Mouse (Mus musculus) MEL (cell line): Measurements from ENCODE around the gene Plcb3. TPM values are rescaled to one million over a fixed set of nuclear protein-coding genes. Genes with fewer than 3 reads are reported as not detected.

Experiments used
- DNase-seq: peaks from one replicate; pipeline ENCODE4 v3.0.0; 2011; ENCODE audit warnings: low read depth, low spot score
- H3K27ac ChIP-seq: 2 replicates; pipeline ENCODE4 v1.5.1; 2012; ENCODE audit warnings: low read depth, mild to moderate bottlenecking, control low read depth, low read length, moderate library complexity; ENCODE audit not compliant: control insufficient read depth
- H3K27me3 ChIP-seq, 2 experiments: fragments of 150-350 bp in 1 of 2; sonication (generic) in 1 of 2; 2 replicates each; pipeline ENCODE4 v1.6.1; 2012; ENCODE audit warnings: low read length in 2 of 2, mild to moderate bottlenecking in 2 of 2, improper control_type of control experiment in 1 of 2, moderate library complexity in 1 of 2; ENCODE audit not compliant: insufficient read depth in 2 of 2, control insufficient read depth in 1 of 2
- H3K36me3 ChIP-seq, 2 experiments: 2 replicates each; pipeline ENCODE4 v1.6.1; 2012 to 2014; ENCODE audit warnings: low read length in 2 of 2, improper control_type of control experiment in 1 of 2, inconsistent platforms in 1 of 2, mild to moderate bottlenecking in 1 of 2; ENCODE audit not compliant: insufficient read depth in 2 of 2, control insufficient read depth in 1 of 2
- H3K4me1 ChIP-seq, 2 experiments: fragments of 150-350 bp in 1 of 2; sonication (generic) in 1 of 2; 2 replicates each; pipeline ENCODE4 v1.6.1; 2012; ENCODE audit warnings: low read length in 2 of 2, improper control_type of control experiment in 1 of 2, mild to moderate bottlenecking in 1 of 2; ENCODE audit not compliant: insufficient read depth in 2 of 2, control insufficient read depth in 1 of 2
- H3K4me3 ChIP-seq, 2 experiments: fragments of 150-350 bp in 1 of 2; sonication (generic) in 1 of 2; 2 replicates each; pipeline ENCODE4 v1.5.1; 2012; ENCODE audit warnings: low read depth in 2 of 2, low read length in 2 of 2, mild to moderate bottlenecking in 2 of 2, moderate library complexity in 2 of 2, control low read depth in 1 of 2, improper control_type of control experiment in 1 of 2; ENCODE audit not compliant: control insufficient read depth in 1 of 2, insufficient read depth in 1 of 2
- H3K79me2 ChIP-seq: 2 replicates; pipeline ENCODE4 v1.6.1; 2012; ENCODE audit warnings: mild to moderate bottlenecking, low read length, moderate library complexity; ENCODE audit not compliant: control insufficient read depth, poor library complexity, insufficient read depth
- H3K9ac ChIP-seq: 2 replicates; pipeline ENCODE4 v1.6.1; 2012; ENCODE audit warnings: low read depth, mild to moderate bottlenecking, control low read depth, low read length, moderate library complexity; ENCODE audit not compliant: control insufficient read depth, poor library complexity, severe bottlenecking
- H3K9me3 ChIP-seq: fragments of 150-350 bp; sonication (generic); replicated peaks from 2 replicates; pipeline ENCODE4 v1.6.1; 2012; ENCODE audit warnings: mild to moderate bottlenecking, low read length, improper control_type of control experiment, moderate library complexity; ENCODE audit not compliant: insufficient read depth
- CHD1 ChIP-seq: IDR thresholded peaks from 2 replicates; pipeline ENCODE4 v1.6.1; 2012; ENCODE audit warnings: low read depth, mild to moderate bottlenecking, inconsistent platforms, low read length, improper control_type of control experiment
- CHD2 ChIP-seq: IDR thresholded peaks from 2 replicates; pipeline ENCODE4 v1.6.1; 2011; ENCODE audit warnings: low read length, improper control_type of control experiment
- CTCF ChIP-seq, 3 experiments: IDR thresholded peaks in 2 of 3; conservative IDR thresholded peaks in 1 of 3; 2 replicates each; pipeline ENCODE4 v1.5.1; 2011 to 2012; ENCODE audit warnings: low read length in 3 of 3, low read depth in 2 of 3, mild to moderate bottlenecking in 2 of 3, improper control_type of control experiment in 1 of 3, inconsistent platforms in 1 of 3, mixed read lengths in 1 of 3, moderate library complexity in 1 of 3; ENCODE audit not compliant: control insufficient read depth in 1 of 3, insufficient read depth in 1 of 3, poor library complexity in 1 of 3, severe bottlenecking in 1 of 3
- ELF1 ChIP-seq: IDR thresholded peaks from 2 replicates; pipeline ENCODE4 v1.6.1; 2014; ENCODE audit warnings: low read depth, mild to moderate bottlenecking, inconsistent platforms, low read length, improper control_type of control experiment, moderate library complexity
- ETS1 ChIP-seq: IDR thresholded peaks from 2 replicates; pipeline ENCODE4 v1.6.1; 2012; ENCODE audit warnings: low read depth, mild to moderate bottlenecking, inconsistent platforms, low read length, improper control_type of control experiment, moderate library complexity
- GABPA ChIP-seq: IDR thresholded peaks from 2 replicates; pipeline ENCODE4 v1.6.1; 2012; ENCODE audit warnings: low read depth, mild to moderate bottlenecking, inconsistent platforms, low read length, improper control_type of control experiment, moderate library complexity
- GATA1 ChIP-seq: IDR thresholded peaks from 2 replicates; pipeline ENCODE4 v1.6.1; 2011; ENCODE audit warnings: low read depth, low read length, improper control_type of control experiment
- HCFC1 ChIP-seq: IDR thresholded peaks from 2 replicates; pipeline ENCODE4 v1.6.1; 2012; ENCODE audit warnings: low read depth, mild to moderate bottlenecking, inconsistent platforms, low read length, improper control_type of control experiment, moderate library complexity
- JUND ChIP-seq: IDR thresholded peaks from 2 replicates; pipeline ENCODE4 v1.6.1; 2011; ENCODE audit warnings: low read depth, mild to moderate bottlenecking, improper control_type of control experiment, low read length
- KAT2A ChIP-seq: conservative IDR thresholded peaks from 2 replicates; pipeline ENCODE4 v1.6.1; 2012; ENCODE audit warnings: low read depth, low read length, improper control_type of control experiment, inconsistent platforms
- MAFK ChIP-seq: IDR thresholded peaks from 2 replicates; pipeline ENCODE4 v1.6.1; 2011; ENCODE audit warnings: low read depth, mild to moderate bottlenecking, low read length, improper control_type of control experiment, borderline replicate concordance
- MAX ChIP-seq: IDR thresholded peaks from 2 replicates; pipeline ENCODE4 v1.6.1; 2011; ENCODE audit warnings: low read length, improper control_type of control experiment
- MXI1 ChIP-seq: IDR thresholded peaks from 2 replicates; pipeline ENCODE4 v1.6.1; 2011; ENCODE audit warnings: mild to moderate bottlenecking, low read depth, low read length, improper control_type of control experiment
- MYB ChIP-seq: IDR thresholded peaks from 2 replicates; pipeline ENCODE4 v1.6.1; 2011; ENCODE audit warnings: mild to moderate bottlenecking, low read depth, low read length, improper control_type of control experiment
- MYC ChIP-seq: IDR thresholded peaks from 2 replicates; pipeline ENCODE4 v1.6.1; 2011; ENCODE audit warnings: low read depth, mild to moderate bottlenecking, low read length, improper control_type of control experiment, moderate library complexity
- NRF1 ChIP-seq: IDR thresholded peaks from 2 replicates; pipeline ENCODE4 v1.6.1; 2014; ENCODE audit warnings: low read depth, mild to moderate bottlenecking, inconsistent platforms, low read length, improper control_type of control experiment, moderate library complexity; ENCODE audit not compliant: poor library complexity, insufficient read depth, severe bottlenecking
- POLR2AphosphoS2 ChIP-seq: IDR thresholded peaks from 2 replicates; pipeline ENCODE4 v1.6.1; 2011; ENCODE audit warnings: low read length, improper control_type of control experiment
- POLR2AphosphoS5 ChIP-seq: IDR thresholded peaks from 2 replicates; pipeline ENCODE4 v1.6.1; 2012; ENCODE audit warnings: low read depth, borderline replicate concordance, mild to moderate bottlenecking, inconsistent platforms, low read length, moderate library complexity, mixed read lengths
- RCOR1 ChIP-seq: IDR thresholded peaks from 2 replicates; pipeline ENCODE4 v1.6.1; 2012; ENCODE audit warnings: low read depth, mild to moderate bottlenecking, inconsistent platforms, low read length, improper control_type of control experiment
- SIN3A ChIP-seq: IDR thresholded peaks from 2 replicates; pipeline ENCODE4 v1.6.1; 2012; ENCODE audit warnings: low read length, improper control_type of control experiment, inconsistent platforms
- TAL1 ChIP-seq: IDR thresholded peaks from 2 replicates; pipeline ENCODE4 v1.6.1; 2012; ENCODE audit warnings: mild to moderate bottlenecking, inconsistent platforms, low read length, moderate library complexity, mixed read lengths
- USF1 ChIP-seq: IDR thresholded peaks from 2 replicates; pipeline ENCODE4 v1.6.1; 2014; ENCODE audit warnings: low read depth, mild to moderate bottlenecking, inconsistent platforms, low read length, improper control_type of control experiment, moderate library complexity
- ZC3H11A ChIP-seq: IDR thresholded peaks from 2 replicates; pipeline ENCODE4 v1.6.1; 2012; ENCODE audit warnings: low read depth, mild to moderate bottlenecking, inconsistent platforms, low read length, improper control_type of control experiment
- ZMIZ1 ChIP-seq: IDR thresholded peaks from 2 replicates; pipeline ENCODE4 v1.6.1; 2012; ENCODE audit warnings: low read depth, mild to moderate bottlenecking, inconsistent platforms, low read length, improper control_type of control experiment, moderate library complexity
- polyA plus RNA-seq, 2 experiments: library from polyadenylated mRNA; stranded (reverse) in 1 of 2; unstranded in 1 of 2; fragments of >175 nt in 1 of 2; fragments of >200 nt in 1 of 2; gene quantifications; 2 replicates each; pipeline versions ENCODE4 v1.2.1 to v1.2.4; 2012; ENCODE audit warnings: low replicate concordance in 2 of 2, low read depth in 1 of 2; ENCODE audit not compliant: insufficient read length in 2 of 2, insufficient read depth in 1 of 2, missing spikeins in 1 of 2
- total RNA-seq: library from RNA; depleted of rRNA; stranded (reverse); fragments of 300-350 nt; gene quantifications from 2 replicates; pipeline ENCODE4 v1.2.3, GENCODE M21; 2012

Gene Plcb3
- total and polyA plus RNA-seq, 3 experiments, result 12.6 to 30.8 TPM; not detected in 1

DNA sequence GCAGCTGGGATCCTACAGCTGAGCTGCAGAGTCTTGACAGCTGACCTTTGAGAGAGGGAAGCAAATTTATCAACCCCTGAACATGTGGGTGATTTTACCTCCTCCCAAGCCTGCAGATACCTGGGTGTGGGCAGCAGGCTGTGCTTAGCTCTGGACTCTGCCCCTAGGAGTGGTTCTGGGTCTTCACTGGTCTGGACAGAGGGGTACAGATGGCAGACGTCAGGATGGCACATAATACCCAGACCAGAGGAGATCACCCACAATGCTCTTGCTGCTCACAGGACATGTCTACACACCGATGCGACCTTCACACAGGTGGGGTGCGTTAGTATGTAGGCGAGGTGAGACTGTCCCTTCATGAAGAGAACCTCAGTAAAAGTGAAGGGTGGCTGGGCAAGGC is 26.7 kb downstream of the Plcb3 start:
- Histone ChIP-seq H3K79me2 (peaks cover 1% of the 10 kb centered on the region; the same call in 1 of the 2 replicates), H3K4me1 (0 out of 4 replicates have a peak, but pooled peaks cover 0 to 6% of the 10 kb centered on the region in 2 experiments), H3K9ac (no peak overlapping the region), H3K27ac (no peak overlapping the region), H3K27me3 (no peaks in the 10 kb centered on the region), H3K36me3 (peaks cover 0 to 6% of the 10 kb centered on the region in 2 experiments; a peak in 1 of 4 replicates), H3K9me3 (no peaks in the 10 kb centered on the region), H3K4me3 (no peak overlapping the region)
- TF ChIP-seq CTCF (IDR thresholded peaks at IDR 0.05 in 2 of 3, conservative IDR thresholded peaks at IDR 0.05 in 1 of 3; ENCODE audit: control insufficient read depth in 1 of 3, insufficient read depth in 1 of 3, low read depth in 2 of 3, low read length in 3 of 3, poor library complexity in 1 of 3, severe bottlenecking in 1 of 3), result no peak
- no peak for TF ChIP-seq GABPA
- TF ChIP-seq RCOR1, result no peak
- no peak for TF ChIP-seq HCFC1
- TF ChIP-seq MYB, result no peak
- no peak for TF ChIP-seq NRF1
- TF ChIP-seq MYC, result no peak
- TF ChIP-seq TAL1, result no peak
- no peak for TF ChIP-seq CHD2
- TF ChIP-seq ZC3H11A, result no peak
- DNase-seq, result no peak

DNA sequence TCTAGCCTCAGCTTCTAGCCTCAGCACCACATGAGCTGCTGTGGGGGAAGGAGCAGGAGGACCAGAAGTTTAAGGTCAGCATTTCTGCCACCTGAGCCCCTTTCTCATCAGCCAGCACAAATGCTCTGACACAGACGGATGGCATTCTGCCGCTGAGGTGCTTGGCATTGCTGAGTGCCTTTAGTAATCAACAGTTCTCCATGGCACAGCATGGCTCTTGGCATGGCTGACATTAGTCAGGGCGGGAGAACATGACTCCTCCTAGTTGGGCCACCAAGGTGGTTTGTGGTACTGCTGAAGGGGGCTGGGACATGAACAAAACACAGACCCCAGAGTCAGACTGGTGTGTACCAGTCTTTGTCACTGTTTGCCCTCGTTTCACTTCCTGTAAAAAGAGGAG is 28.1 kb downstream of the Plcb3 start:
- Histone ChIP-seq H3K79me2 (peaks cover 1% of the 10 kb centered on the region; the same call in 1 of the 2 replicates), H3K9ac (no peak overlapping the region), H3K27me3 (no peaks in the 10 kb centered on the region), H3K9me3 (no peaks in the 10 kb centered on the region), H3K4me3 (no peak overlapping the region), H3K4me1 (0 out of 4 replicates have a peak, but pooled peaks cover 0 to 6% of the 10 kb centered on the region in 2 experiments), H3K27ac (no peak overlapping the region), H3K36me3 (peaks cover 0 to 6% of the 10 kb centered on the region in 2 experiments; a peak in 1 of 4 replicates)
- no peak for DNase-seq
- TF ChIP-seq MAFK, result no peak
- TF ChIP-seq GATA1, result no peak
- TF ChIP-seq SIN3A, result no peak
- TF ChIP-seq POLR2AphosphoS5, result no peak
- TF ChIP-seq MAX, result no peak
- no peak for TF ChIP-seq CHD1
- no peak for TF ChIP-seq KAT2A

DNA sequence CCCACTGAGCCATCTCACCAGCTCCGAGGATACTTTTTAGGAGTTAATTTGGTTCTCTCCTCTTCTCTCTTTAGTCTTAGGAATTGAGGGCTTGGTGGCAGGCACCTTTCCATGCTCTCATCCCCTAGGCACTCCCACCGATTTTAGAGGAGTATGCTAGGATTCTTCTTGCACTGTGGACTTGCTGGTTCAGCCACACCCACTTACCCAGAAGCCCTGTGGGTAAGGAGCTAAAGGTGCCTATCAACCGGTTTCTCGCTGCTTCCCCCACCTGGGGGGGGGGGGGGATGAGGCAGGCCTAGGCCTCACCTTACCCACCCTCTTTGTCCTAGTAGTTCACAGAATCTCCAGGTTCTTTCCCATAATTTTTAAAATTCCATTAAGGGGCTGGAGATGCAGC is 28.5 kb downstream of the Plcb3 start:
- Histone ChIP-seq H3K36me3 (peaks cover 0 to 4% of the 10 kb centered on the region in 2 experiments; a peak in 1 of 4 replicates), H3K27ac (no peak overlapping the region), H3K4me1 (peaks cover 0 to 9% of the 10 kb centered on the region in 2 experiments; a peak in 2 of 4 replicates), H3K79me2 (peaks cover 3% of the 10 kb centered on the region; the same call in 1 of the 2 replicates), H3K9ac (no peak overlapping the region), H3K4me3 (no peak overlapping the region), H3K9me3 (no peaks in the 10 kb centered on the region), H3K27me3 (no peaks in the 10 kb centered on the region)
- TF ChIP-seq CTCF (IDR thresholded peaks at IDR 0.05 in 2 of 3, conservative IDR thresholded peaks at IDR 0.05 in 1 of 3; ENCODE audit: control insufficient read depth in 1 of 3, insufficient read depth in 1 of 3, low read depth in 2 of 3, low read length in 3 of 3, poor library complexity in 1 of 3, severe bottlenecking in 1 of 3) (no peak), KAT2A (no peak), GABPA (no peak), USF1 (no peak), SIN3A (no peak), ETS1 (no peak), JUND (no peak), ZMIZ1 (no peak), POLR2AphosphoS2 (no peak), MXI1 (no peak), MAX (no peak), ELF1 (no peak)
- no peak for DNase-seq
